Mouse (Mus musculus) neural tube, embryonic 15.5 days (tissue): ENCODE measurements around the gene Mapk8ip3. TPM values are rescaled to one million over a fixed set of nuclear protein-coding genes. Genes with fewer than 3 reads are reported as not detected.

Source experiments
- ATAC-seq: fragments of 200-750 bp; cut with Nextera tagmentation; 2 replicates; pipeline ENCODE4 v1.8.0; 2017; ENCODE audit warnings: mild to moderate bottlenecking, moderate TSS enrichment, moderate library complexity; ENCODE audit not compliant: low FRiP score
- H3K27ac ChIP-seq: fragments of 300-500 bp; sonication (generic); replicated peaks from 2 replicates; pipeline ENCODE4 v1.5.1; 2015; ENCODE audit warnings: mild to moderate bottlenecking, inconsistent platforms
- H3K27me3 ChIP-seq: fragments of 300-500 bp; sonication (generic); replicated peaks from 2 replicates; pipeline ENCODE4 v1.6.1; 2015; ENCODE audit warnings: inconsistent platforms
- H3K36me3 ChIP-seq: fragments of 300-500 bp; sonication (generic); 2 replicates; pipeline ENCODE4 v1.6.1; 2015; ENCODE audit warnings: inconsistent platforms
- H3K4me1 ChIP-seq: fragments of 300-500 bp; sonication (generic); 2 replicates; pipeline ENCODE4 v1.6.1; 2015; ENCODE audit warnings: inconsistent platforms
- H3K4me2 ChIP-seq: fragments of 300-500 bp; sonication (generic); 2 replicates; pipeline ENCODE4 v1.6.1; 2015; ENCODE audit warnings: inconsistent platforms, mild to moderate bottlenecking, moderate library complexity
- H3K4me3 ChIP-seq: fragments of 300-500 bp; sonication (generic); replicated peaks from 2 replicates; pipeline ENCODE4 v1.5.1; 2015; ENCODE audit warnings: mild to moderate bottlenecking, inconsistent platforms
- H3K9ac ChIP-seq: fragments of 300-500 bp; sonication (generic); replicated peaks from 2 replicates; pipeline ENCODE4 v1.6.1; 2015; ENCODE audit warnings: mild to moderate bottlenecking, inconsistent platforms
- H3K9me3 ChIP-seq: fragments of 300-500 bp; sonication (generic); replicated peaks from 2 replicates; pipeline ENCODE4 v1.6.1; 2016; ENCODE audit warnings: inconsistent platforms
- WGBS: fragments of 180-500 bp; shearing (Covaris S2); methylation state at CpG from one replicate; pipeline ENCODE4 v1.1.7; 2015; ENCODE audit warnings: mixed read lengths; 5-methylcytosine and 5-hydroxymethylcytosine counted together
- polyA plus RNA-seq: library from polyadenylated mRNA; unstranded; fragments of >200 nt; fragmentation: Nextera tagmentation; extraction: Ambion mirVana; gene quantifications from 2 replicates; pipeline ENCODE4 v1.2.1, GENCODE M21; 2015

The Mapk8ip3 gene
- polyA plus RNA-seq, 1 experiment from 2014 or later: 87.2 TPM

DNA sequence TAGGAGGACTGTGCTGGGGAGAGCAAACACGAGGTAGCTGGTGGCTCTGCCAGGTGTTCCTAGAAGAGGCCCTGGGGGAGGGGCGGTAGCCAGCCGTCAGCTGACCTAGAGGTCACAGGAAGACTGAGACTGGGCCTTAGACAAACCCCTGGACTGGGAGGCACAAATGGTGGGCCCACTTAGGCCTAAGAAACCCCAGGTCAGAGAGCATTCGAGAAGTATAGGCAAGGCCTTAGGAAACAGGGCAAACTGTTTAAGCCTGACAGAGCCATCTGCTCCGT is 58.7 kb downstream of the Mapk8ip3 start:
- H3K9ac ChIP-seq: no peak overlapping the region
- no peak overlapping the region for H3K27ac ChIP-seq
- no peak overlapping the region for H3K4me3 ChIP-seq
- H3K4me1 ChIP-seq: no peaks in the 10 kb centered on the region
- H3K4me2 ChIP-seq: no peak overlapping the region
- 52% methylated on average over 5 of the region's 5 CpGs for WGBS
- ATAC-seq: no peak
- no peaks in the 10 kb centered on the region for H3K27me3 ChIP-seq
- H3K36me3 ChIP-seq: peaks cover 9% of the 10 kb centered on the region
- H3K9me3 ChIP-seq: no peaks in the 10 kb centered on the region

DNA sequence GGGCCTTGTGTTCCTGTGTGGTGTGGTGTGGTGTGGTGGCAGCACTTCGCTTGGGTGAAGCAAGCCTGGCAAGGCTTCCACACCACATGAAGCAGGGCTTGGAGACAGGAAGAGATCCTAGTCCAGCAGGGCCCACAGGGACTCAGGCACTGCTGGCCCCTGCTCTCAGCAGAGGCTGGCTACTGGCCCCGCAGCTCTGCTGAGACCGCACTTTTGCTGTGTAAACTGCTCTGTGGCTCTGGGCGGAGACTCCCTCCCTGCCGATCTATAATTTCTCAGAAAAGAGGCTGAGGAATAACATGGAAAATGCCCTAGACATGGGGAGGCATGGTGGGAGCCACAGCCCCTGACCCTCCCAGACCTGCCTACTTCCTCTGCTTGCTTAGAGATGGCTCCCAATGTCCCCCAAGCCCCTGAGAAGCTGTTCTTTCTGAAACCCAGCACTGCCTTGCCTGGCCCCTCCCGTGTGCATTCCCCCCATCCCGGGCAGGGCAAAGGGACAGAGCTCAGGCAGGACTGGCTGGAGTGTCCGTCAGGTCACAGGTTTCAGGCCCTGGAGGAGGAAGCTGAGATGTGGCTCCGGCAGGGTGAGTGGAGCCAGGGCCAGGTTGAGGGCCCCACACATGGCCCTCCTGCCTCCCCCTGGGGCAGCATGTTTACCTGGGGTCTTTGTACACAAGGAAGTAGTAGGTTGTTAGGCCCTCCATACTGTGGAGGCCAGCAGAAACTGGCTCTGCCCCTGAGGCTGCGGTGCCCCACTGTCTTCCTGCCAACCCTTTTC is 59.3 kb downstream of the Mapk8ip3 start:
- 75% methylated on average over 10 of the region's 10 CpGs for WGBS
- Histone ChIP-seq H3K4me2 (no peak overlapping the region), H3K36me3 (peaks cover 4% of the 10 kb centered on the region), H3K9me3 (no peaks in the 10 kb centered on the region), H3K27me3 (no peaks in the 10 kb centered on the region), H3K27ac (no peak overlapping the region), H3K9ac (no peak overlapping the region), H3K4me1 (no peaks in the 10 kb centered on the region), H3K4me3 (no peak overlapping the region)
- no peak for ATAC-seq

DNA sequence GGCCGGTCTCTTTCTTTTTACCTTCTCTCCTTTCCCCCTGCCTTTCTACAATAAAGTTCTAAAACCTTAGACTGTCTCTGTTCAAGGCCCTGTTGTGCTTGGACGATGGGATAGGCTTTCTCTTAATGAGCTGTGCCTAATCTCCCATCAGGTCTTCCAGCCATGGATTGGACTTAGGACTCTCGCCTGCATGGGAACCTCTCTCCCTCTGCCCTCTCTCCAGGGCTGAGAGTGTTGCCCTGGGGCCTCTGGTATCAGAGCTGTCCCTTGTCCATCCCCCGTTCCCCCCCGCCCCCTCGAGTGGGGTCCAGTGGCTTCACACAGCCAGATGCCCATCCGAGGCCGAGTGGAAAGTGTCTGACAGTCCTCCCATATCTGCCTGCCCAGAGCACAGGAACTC is 61.8 kb downstream of the Mapk8ip3 start:
- ATAC-seq: no peak
- H3K4me2 ChIP-seq: no peak overlapping the region
- H3K9me3 ChIP-seq: no peaks in the 10 kb centered on the region
- no peak overlapping the region for H3K9ac ChIP-seq
- H3K4me1 ChIP-seq: no peaks in the 10 kb centered on the region
- no peak overlapping the region for H3K27ac ChIP-seq
- H3K27me3 ChIP-seq: no peaks in the 10 kb centered on the region
- H3K4me3 ChIP-seq: no peak overlapping the region
- WGBS: 86% methylated on average over 8 of the region's 8 CpGs
- H3K36me3 ChIP-seq: no peaks in the 10 kb centered on the region

DNA sequence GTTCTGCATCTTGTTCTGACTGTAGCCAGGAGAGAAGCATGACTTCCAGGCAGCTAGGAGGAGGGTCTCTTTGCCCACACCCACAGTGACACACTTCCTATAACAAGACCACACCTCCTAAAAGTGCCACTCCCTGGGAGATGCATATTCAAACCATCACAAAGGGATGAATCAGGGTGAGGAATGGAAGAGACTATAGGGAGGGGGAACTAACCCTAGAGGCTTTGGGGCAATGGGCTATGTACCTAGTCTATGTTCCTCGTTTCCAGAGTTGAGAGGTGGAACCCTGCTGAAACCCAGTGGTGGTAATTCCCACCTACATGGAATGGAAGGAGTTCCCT is 62.4 kb downstream of the Mapk8ip3 start:
- Histone ChIP-seq H3K27ac (no peak overlapping the region), H3K9ac (no peak overlapping the region), H3K4me2 (no peak overlapping the region), H3K4me1 (no peaks in the 10 kb centered on the region), H3K9me3 (no peaks in the 10 kb centered on the region), H3K4me3 (no peak overlapping the region), H3K27me3 (no peaks in the 10 kb centered on the region), H3K36me3 (no peaks in the 10 kb centered on the region)
- WGBS: 53% methylated on average over 1 of the region's 1 CpGs
- ATAC-seq: no peak

DNA sequence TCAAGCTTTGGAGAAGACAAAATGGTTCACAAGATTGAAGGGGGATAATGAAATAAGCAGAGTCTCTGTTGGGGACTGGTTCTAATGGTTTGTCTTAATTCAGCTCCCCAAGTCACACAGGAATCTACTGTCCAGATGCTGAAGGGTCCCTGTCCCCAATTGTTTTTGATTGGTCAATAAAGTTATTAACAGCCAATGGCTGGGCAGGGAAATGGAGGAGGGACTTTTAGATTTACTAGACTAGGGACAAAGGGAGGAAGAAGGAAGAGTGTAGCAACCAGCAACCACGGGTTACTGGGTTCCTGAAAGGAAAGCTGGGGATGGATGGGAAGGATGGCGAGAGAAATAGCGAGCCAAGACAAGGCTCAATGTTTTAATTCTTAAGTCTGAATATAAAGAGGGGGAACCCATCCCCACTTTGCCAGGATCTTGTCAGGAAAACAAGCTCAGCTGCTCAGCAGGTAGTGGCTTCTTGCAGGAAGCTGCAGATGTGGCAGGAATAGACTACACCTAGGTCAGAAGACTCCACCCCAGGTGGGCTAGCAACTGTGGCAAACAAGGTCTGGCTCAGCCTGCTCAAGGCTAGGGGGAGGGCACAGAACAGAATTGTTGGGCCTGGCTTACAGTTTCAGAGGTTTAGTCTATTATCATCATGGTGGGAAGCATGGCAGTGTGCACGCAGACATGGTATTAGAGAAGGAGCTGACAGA is 62.9 kb downstream of the Mapk8ip3 start:
- H3K27me3 ChIP-seq: no peaks in the 10 kb centered on the region
- no peak overlapping the region for H3K27ac ChIP-seq
- no peaks in the 10 kb centered on the region for H3K9me3 ChIP-seq
- H3K4me2 ChIP-seq: no peak overlapping the region
- 46% methylated on average over 4 of the region's 4 CpGs for WGBS
- H3K36me3 ChIP-seq: no peaks in the 10 kb centered on the region
- H3K9ac ChIP-seq: no peak overlapping the region
- no peak overlapping the region for H3K4me3 ChIP-seq
- ATAC-seq: no peak
- no peaks in the 10 kb centered on the region for H3K4me1 ChIP-seq

DNA sequence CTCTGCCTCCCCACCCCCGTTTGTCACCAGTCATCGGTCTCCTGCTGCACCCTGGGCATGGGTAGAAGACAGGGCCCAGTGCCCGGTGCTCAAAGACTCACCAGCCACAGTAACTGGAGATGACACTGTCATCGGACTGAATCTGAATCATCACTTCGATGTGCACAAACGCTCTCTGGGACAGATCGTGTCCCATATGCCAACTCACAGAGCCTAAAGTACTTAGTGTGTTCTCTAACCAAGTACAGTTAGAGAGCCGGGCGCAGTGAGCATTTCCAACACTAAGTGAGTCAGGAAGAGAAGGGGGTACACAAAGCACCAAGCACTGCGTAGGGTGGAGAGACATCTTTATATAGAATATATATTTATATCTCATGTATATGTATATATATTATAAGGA is 68.9 kb downstream of the Mapk8ip3 start:
- no peak overlapping the region for H3K4me3 ChIP-seq
- peaks cover 34% of the 10 kb centered on the region for H3K36me3 ChIP-seq
- ATAC-seq: no peak
- H3K4me2 ChIP-seq: no peak overlapping the region
- 95% methylated on average over 10 of the region's 10 CpGs for WGBS
- no peaks in the 10 kb centered on the region for H3K9me3 ChIP-seq
- no peaks in the 10 kb centered on the region for H3K4me1 ChIP-seq
- no peak overlapping the region for H3K9ac ChIP-seq
- no peaks in the 10 kb centered on the region for H3K27me3 ChIP-seq
- H3K27ac ChIP-seq: no peak overlapping the region

DNA sequence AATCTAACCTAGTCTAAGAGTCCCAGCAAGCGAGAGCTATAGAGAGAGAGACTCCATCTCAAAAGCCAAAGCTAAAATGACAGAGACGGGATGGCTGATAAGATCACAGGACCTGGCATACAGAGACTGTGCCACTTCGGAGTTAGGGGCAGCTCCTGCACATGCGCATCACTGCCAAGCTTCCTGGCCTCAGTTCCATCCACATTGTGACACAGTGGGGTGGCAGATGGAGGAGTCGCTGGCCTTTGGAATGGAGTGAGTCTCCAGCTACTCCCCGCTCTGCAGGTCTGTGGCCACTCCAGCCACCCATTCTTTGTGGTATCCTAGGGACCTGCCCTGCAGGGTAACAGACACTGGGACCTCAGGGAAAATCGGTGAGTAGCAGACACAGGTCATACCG is 71.0 kb downstream of the Mapk8ip3 start, which contains the start of gene Igfals:
Gene Igfals, plus strand, starts transcription at position 222 of the 400 bp plus-strand sequence.
- Histone ChIP-seq H3K4me2 (no peak within 1 kb of the TSS), H3K9ac (no peak within 1 kb of the TSS), H3K9me3 (no peaks in the 10 kb centered on the region), H3K36me3 (peaks cover 52% of the 10 kb centered on the region), H3K27me3 (no peaks in the 10 kb centered on the region), H3K4me3 (no peak within 1 kb of the TSS), H3K27ac (no peak within 1 kb of the TSS), H3K4me1 (no peaks in the 10 kb centered on the region)
- ATAC-seq: no peak
- WGBS: 90% methylated on average over 8 of the region's 8 CpGs

DNA sequence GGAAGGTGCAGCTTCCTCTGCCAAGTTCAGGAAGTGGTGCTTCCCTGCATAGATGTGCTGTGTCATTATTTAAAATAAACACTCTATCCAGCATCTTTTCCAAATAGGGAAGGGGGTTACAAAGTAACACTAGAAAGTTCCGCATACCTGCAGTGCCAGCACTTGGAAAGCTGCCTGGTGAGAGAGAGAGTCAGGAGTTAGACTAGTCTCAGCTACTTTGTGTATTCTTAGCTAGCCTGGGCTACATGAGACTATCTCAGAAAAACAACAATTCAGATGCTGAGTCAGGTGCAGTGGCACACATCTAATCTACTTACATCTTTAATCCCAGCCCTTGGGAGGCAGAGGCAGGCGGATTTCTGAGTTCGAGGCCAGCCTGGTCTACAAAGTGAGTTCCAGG is 75.0 kb downstream of the Mapk8ip3 start:
- no peaks in the 10 kb centered on the region for H3K9me3 ChIP-seq
- H3K4me3 ChIP-seq: no peak overlapping the region
- H3K9ac ChIP-seq: no peak overlapping the region
- WGBS: 96% methylated on average over 3 of the region's 3 CpGs
- ATAC-seq: no peak
- no peaks in the 10 kb centered on the region for H3K27me3 ChIP-seq
- H3K36me3 ChIP-seq: peaks cover 83% of the 10 kb centered on the region
- H3K27ac ChIP-seq: no peak overlapping the region
- no peak overlapping the region for H3K4me2 ChIP-seq
- H3K4me1 ChIP-seq: no peaks in the 10 kb centered on the region

DNA sequence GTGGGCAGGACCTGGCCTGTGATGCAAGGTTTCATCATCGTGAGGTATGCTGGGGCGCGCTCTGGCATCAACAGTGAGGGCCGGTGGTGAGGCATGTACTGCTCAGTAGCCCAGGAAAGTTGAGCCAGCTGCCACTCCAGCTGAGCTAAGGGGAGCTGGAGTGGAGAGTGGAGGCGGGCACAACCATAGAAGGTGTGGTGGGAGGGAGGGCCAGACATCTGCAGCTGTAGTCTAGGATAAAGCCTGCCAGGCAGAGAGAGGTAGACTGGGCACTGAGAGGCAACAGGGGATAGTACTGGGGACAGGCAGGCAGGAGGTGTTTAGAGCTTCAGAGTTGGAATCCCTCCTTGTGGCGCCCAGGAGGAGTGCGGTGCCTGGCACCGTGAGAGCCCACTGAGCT is 76.7 kb downstream of the Mapk8ip3 start:
- Histone ChIP-seq H3K36me3 (peaks cover 83% of the 10 kb centered on the region), H3K4me1 (no peaks in the 10 kb centered on the region), H3K9me3 (no peaks in the 10 kb centered on the region), H3K4me2 (no peak overlapping the region), H3K27me3 (no peaks in the 10 kb centered on the region), H3K27ac (no peak overlapping the region), H3K4me3 (no peak overlapping the region), H3K9ac (no peak overlapping the region)
- whole genome bisulfite sequencing: 92% methylated on average over 8 of the region's 8 CpGs
- no peak for ATAC-seq

DNA sequence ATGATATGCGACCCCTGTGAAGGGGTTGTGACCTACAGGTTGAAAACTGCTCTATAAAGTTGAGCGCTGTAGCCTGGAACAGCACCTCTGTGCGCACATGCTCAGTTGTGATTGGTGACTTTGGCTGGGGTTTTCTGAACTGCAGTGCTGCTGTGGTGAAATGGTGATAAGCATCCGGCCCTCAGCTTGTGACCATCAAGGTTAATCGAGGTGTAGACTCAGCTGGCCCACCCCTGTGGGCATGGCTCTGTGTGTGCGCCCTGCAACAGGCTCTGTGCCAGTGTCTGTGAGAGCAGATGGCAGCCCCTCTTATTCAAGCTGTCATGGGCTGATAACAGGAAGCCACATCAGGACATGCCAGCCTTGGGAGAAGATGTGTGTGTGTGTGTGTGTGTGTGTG is 77.8 kb downstream of the Mapk8ip3 start:
- no peaks in the 10 kb centered on the region for H3K9me3 ChIP-seq
- H3K4me1 ChIP-seq: no peaks in the 10 kb centered on the region
- H3K4me3 ChIP-seq: no peak overlapping the region
- H3K9ac ChIP-seq: no peak overlapping the region
- WGBS: 89% methylated on average over 6 of the region's 6 CpGs
- no peak overlapping the region for H3K4me2 ChIP-seq
- no peaks in the 10 kb centered on the region for H3K27me3 ChIP-seq
- no peak for ATAC-seq
- peaks cover 74% of the 10 kb centered on the region for H3K36me3 ChIP-seq
- H3K27ac ChIP-seq: no peak overlapping the region

DNA sequence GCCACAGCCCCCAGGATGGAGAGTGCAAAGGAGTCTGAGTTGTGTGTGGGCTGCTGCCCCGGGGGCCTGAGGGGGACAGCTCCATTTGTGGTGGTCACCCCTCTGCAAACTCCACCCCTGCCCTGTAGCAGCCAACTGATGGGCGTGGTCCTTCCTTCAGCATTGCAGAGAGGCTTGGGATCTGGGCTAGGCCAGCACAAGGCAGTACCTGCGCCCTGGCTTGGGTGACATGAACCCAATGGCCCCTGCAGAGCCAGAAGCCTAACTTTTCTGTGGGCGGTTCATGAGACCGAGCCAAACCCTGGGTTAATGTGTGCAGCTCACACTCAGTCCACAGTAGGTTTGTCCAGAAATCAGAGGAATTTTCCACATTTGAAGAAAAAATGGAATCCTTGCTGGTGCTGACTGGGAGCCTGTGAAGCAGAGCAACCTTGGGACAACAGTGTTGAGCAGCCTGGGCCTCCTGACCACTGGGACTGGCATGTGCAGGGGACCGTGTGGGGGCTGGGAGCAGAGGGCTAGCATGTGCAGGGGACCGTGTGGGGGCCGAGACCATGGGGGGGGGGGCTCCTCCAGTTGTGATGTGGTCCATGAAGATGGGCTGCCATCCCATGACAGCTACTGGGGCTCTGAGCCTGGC is 78.8 kb downstream of the Mapk8ip3 start:
- H3K4me2 ChIP-seq: no peak overlapping the region
- no peaks in the 10 kb centered on the region for H3K27me3 ChIP-seq
- H3K9me3 ChIP-seq: no peaks in the 10 kb centered on the region
- 91% methylated on average over 8 of the region's 8 CpGs for WGBS
- H3K36me3 ChIP-seq: peaks cover 75% of the 10 kb centered on the region
- no peak overlapping the region for H3K27ac ChIP-seq
- H3K9ac ChIP-seq: no peak overlapping the region
- H3K4me3 ChIP-seq: no peak overlapping the region
- no peak for ATAC-seq
- no peaks in the 10 kb centered on the region for H3K4me1 ChIP-seq

DNA sequence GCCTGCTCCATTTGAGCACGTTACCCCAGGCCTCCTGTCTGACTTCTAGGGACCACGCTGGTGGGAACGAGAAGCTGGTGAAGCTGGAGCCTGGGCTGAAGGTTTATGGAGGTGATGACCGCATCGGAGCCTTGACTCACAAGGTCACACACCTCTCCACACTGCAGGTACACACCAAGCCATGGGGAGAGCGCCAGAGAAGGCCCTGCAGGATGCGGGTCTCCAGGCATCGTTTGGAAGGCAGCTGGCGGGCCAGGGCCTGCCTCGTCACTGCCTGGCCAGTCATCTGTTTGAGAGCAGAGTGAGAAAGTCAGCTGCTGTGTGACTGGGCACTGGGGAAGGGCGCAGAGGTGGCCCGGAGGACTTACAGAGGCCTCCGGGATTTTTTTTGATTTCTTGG is 80.2 kb downstream of the Mapk8ip3 start:
- 93% methylated on average over 13 of the region's 13 CpGs for WGBS
- no peak overlapping the region for H3K9ac ChIP-seq
- peaks cover 5% of the 10 kb centered on the region for H3K4me1 ChIP-seq

More for the DNA sequence above, 80.2 kb downstream of the Mapk8ip3 start:
- Histone ChIP-seq H3K36me3 (peaks cover 65% of the 10 kb centered on the region), H3K9me3 (no peaks in the 10 kb centered on the region), H3K4me3 (no peak overlapping the region), H3K27me3 (no peaks in the 10 kb centered on the region; the same call in 1 of the 2 replicates), H3K27ac (no peak overlapping the region), H3K4me2 (no peak overlapping the region)
- no peak for ATAC-seq
